Mouse (Mus musculus) liver, adult (tissue): ENCODE measurements at regions not wholly inside any gene's neighbourhood (a gene's known extent, or its start where the extent isn't known, plus 50 kb on each side); places are given as distances from the start of the nearest gene placed in this dataset.

Source experiments
- GATA4 ChIP-seq: IDR thresholded peaks from 2 replicates; pipeline ENCODE4 v1.6.1; 2014; ENCODE audit warnings: mild to moderate bottlenecking, low read length; ENCODE audit not compliant: insufficient replicate concordance

- no peak for TF ChIP-seq GATA4
Measured at GRCm38 (mm10) chr8:128239783-128240182, 118.6 kb upstream of the Nrp1 start.

GRCm38 (mm10) chr8:128241200-128241599 is 117.2 kb upstream of the Nrp1 start:
- TF ChIP-seq GATA4, result no peak

GRCm38 (mm10) chr8:128242465-128243251 is 115.7 kb upstream of the Nrp1 start:
- TF ChIP-seq GATA4, result no peak

GRCm38 (mm10) chr8:128251723-128252122 is 106.7 kb upstream of the Nrp1 start:
- no peak for TF ChIP-seq GATA4

GRCm38 (mm10) chr8:128260836-128261235 is 97.6 kb upstream of the Nrp1 start:
- no peak for TF ChIP-seq GATA4

GRCm38 (mm10) chr8:128261367-128261766 is 97.0 kb upstream of the Nrp1 start:
- no peak for TF ChIP-seq GATA4

- no peak for TF ChIP-seq GATA4
Measured at GRCm38 (mm10) chr8:128263251-128263947, 95.0 kb upstream of the Nrp1 start.

- no peak for TF ChIP-seq GATA4
Measured at GRCm38 (mm10) chr8:128267261-128267660, 91.1 kb upstream of the Nrp1 start.

- no peak for TF ChIP-seq GATA4
Measured at GRCm38 (mm10) chr8:128268010-128268409, 90.4 kb upstream of the Nrp1 start.

- no peak for TF ChIP-seq GATA4
Measured at GRCm38 (mm10) chr8:128269546-128269945, 88.9 kb upstream of the Nrp1 start.

GRCm38 (mm10) chr8:128272866-128273344 is 85.5 kb upstream of the Nrp1 start:
- no peak; the same call in 1 of the 2 replicates for TF ChIP-seq GATA4

- TF ChIP-seq GATA4, result no peak
Measured at GRCm38 (mm10) chr8:128276475-128276874, 81.9 kb upstream of the Nrp1 start.

GRCm38 (mm10) chr8:128282802-128283201 is 75.6 kb upstream of the Nrp1 start:
- TF ChIP-seq GATA4, result no peak

GRCm38 (mm10) chr8:128283365-128283764 is 75.0 kb upstream of the Nrp1 start:
- no peak for TF ChIP-seq GATA4

- TF ChIP-seq GATA4, result no peak
Measured at GRCm38 (mm10) chr8:128284816-128285215, 73.6 kb upstream of the Nrp1 start.

GRCm38 (mm10) chr8:128290076-128290475 is 68.3 kb upstream of the Nrp1 start:
- no peak for TF ChIP-seq GATA4
